Mouse (Mus musculus) MEL (cell line): ENCODE results near the gene Tuba3b. TPM values are rescaled to one million over a fixed set of nuclear protein-coding genes. Genes with fewer than 3 reads are reported as not detected.

Source experiments
- DNase-seq: peaks from one replicate; pipeline ENCODE4 v3.0.0; 2011; ENCODE audit warnings: low read depth, low spot score
- H3K27ac ChIP-seq: 2 replicates; pipeline ENCODE4 v1.5.1; 2012; ENCODE audit warnings: low read depth, mild to moderate bottlenecking, control low read depth, low read length, moderate library complexity; ENCODE audit not compliant: control insufficient read depth
- H3K27me3 ChIP-seq, 2 experiments: fragments of 150-350 bp in 1 of 2; sonication (generic) in 1 of 2; 2 replicates each; pipeline ENCODE4 v1.6.1; 2012; ENCODE audit warnings: low read length in 2 of 2, mild to moderate bottlenecking in 2 of 2, improper control_type of control experiment in 1 of 2, moderate library complexity in 1 of 2; ENCODE audit not compliant: insufficient read depth in 2 of 2, control insufficient read depth in 1 of 2
- H3K36me3 ChIP-seq, 2 experiments: 2 replicates each; pipeline ENCODE4 v1.6.1; 2012 to 2014; ENCODE audit warnings: low read length in 2 of 2, improper control_type of control experiment in 1 of 2, inconsistent platforms in 1 of 2, mild to moderate bottlenecking in 1 of 2; ENCODE audit not compliant: insufficient read depth in 2 of 2, control insufficient read depth in 1 of 2
- H3K4me1 ChIP-seq, 2 experiments: fragments of 150-350 bp in 1 of 2; sonication (generic) in 1 of 2; 2 replicates each; pipeline ENCODE4 v1.6.1; 2012; ENCODE audit warnings: low read length in 2 of 2, improper control_type of control experiment in 1 of 2, mild to moderate bottlenecking in 1 of 2; ENCODE audit not compliant: insufficient read depth in 2 of 2, control insufficient read depth in 1 of 2
- H3K4me3 ChIP-seq, 2 experiments: fragments of 150-350 bp in 1 of 2; sonication (generic) in 1 of 2; 2 replicates each; pipeline ENCODE4 v1.5.1; 2012; ENCODE audit warnings: low read depth in 2 of 2, low read length in 2 of 2, mild to moderate bottlenecking in 2 of 2, moderate library complexity in 2 of 2, control low read depth in 1 of 2, improper control_type of control experiment in 1 of 2; ENCODE audit not compliant: control insufficient read depth in 1 of 2, insufficient read depth in 1 of 2
- H3K79me2 ChIP-seq: 2 replicates; pipeline ENCODE4 v1.6.1; 2012; ENCODE audit warnings: mild to moderate bottlenecking, low read length, moderate library complexity; ENCODE audit not compliant: control insufficient read depth, poor library complexity, insufficient read depth
- H3K9ac ChIP-seq: 2 replicates; pipeline ENCODE4 v1.6.1; 2012; ENCODE audit warnings: low read depth, mild to moderate bottlenecking, control low read depth, low read length, moderate library complexity; ENCODE audit not compliant: control insufficient read depth, poor library complexity, severe bottlenecking
- H3K9me3 ChIP-seq: fragments of 150-350 bp; sonication (generic); replicated peaks from 2 replicates; pipeline ENCODE4 v1.6.1; 2012; ENCODE audit warnings: mild to moderate bottlenecking, low read length, improper control_type of control experiment, moderate library complexity; ENCODE audit not compliant: insufficient read depth
- BHLHE40 ChIP-seq: IDR thresholded peaks from 2 replicates; pipeline ENCODE4 v1.6.1; 2012; ENCODE audit warnings: low read depth, mild to moderate bottlenecking, inconsistent platforms, low read length, improper control_type of control experiment, borderline replicate concordance
- CHD1 ChIP-seq: IDR thresholded peaks from 2 replicates; pipeline ENCODE4 v1.6.1; 2012; ENCODE audit warnings: low read depth, mild to moderate bottlenecking, inconsistent platforms, low read length, improper control_type of control experiment
- CTCF ChIP-seq, 3 experiments: IDR thresholded peaks in 2 of 3; conservative IDR thresholded peaks in 1 of 3; 2 replicates each; pipeline ENCODE4 v1.5.1; 2011 to 2012; ENCODE audit warnings: low read length in 3 of 3, low read depth in 2 of 3, mild to moderate bottlenecking in 2 of 3, improper control_type of control experiment in 1 of 3, inconsistent platforms in 1 of 3, mixed read lengths in 1 of 3, moderate library complexity in 1 of 3; ENCODE audit not compliant: control insufficient read depth in 1 of 3, insufficient read depth in 1 of 3, poor library complexity in 1 of 3, severe bottlenecking in 1 of 3
- ETS1 ChIP-seq: IDR thresholded peaks from 2 replicates; pipeline ENCODE4 v1.6.1; 2012; ENCODE audit warnings: low read depth, mild to moderate bottlenecking, inconsistent platforms, low read length, improper control_type of control experiment, moderate library complexity
- GABPA ChIP-seq: IDR thresholded peaks from 2 replicates; pipeline ENCODE4 v1.6.1; 2012; ENCODE audit warnings: low read depth, mild to moderate bottlenecking, inconsistent platforms, low read length, improper control_type of control experiment, moderate library complexity
- JUND ChIP-seq: IDR thresholded peaks from 2 replicates; pipeline ENCODE4 v1.6.1; 2011; ENCODE audit warnings: low read depth, mild to moderate bottlenecking, improper control_type of control experiment, low read length
- KAT2A ChIP-seq: conservative IDR thresholded peaks from 2 replicates; pipeline ENCODE4 v1.6.1; 2012; ENCODE audit warnings: low read depth, low read length, improper control_type of control experiment, inconsistent platforms
- MAX ChIP-seq: IDR thresholded peaks from 2 replicates; pipeline ENCODE4 v1.6.1; 2011; ENCODE audit warnings: low read length, improper control_type of control experiment
- MAZ ChIP-seq: IDR thresholded peaks from 2 replicates; pipeline ENCODE4 v1.6.1; 2012; ENCODE audit warnings: low read depth, mild to moderate bottlenecking, inconsistent platforms, low read length, improper control_type of control experiment
- MEF2A ChIP-seq: IDR thresholded peaks from 2 replicates; pipeline ENCODE4 v1.6.1; 2014; ENCODE audit warnings: low read depth, mild to moderate bottlenecking, inconsistent platforms, low read length, improper control_type of control experiment; ENCODE audit not compliant: poor library complexity, insufficient replicate concordance, severe bottlenecking; ENCODE audit errors: extremely low read depth
- MXI1 ChIP-seq: IDR thresholded peaks from 2 replicates; pipeline ENCODE4 v1.6.1; 2011; ENCODE audit warnings: mild to moderate bottlenecking, low read depth, low read length, improper control_type of control experiment
- MYB ChIP-seq: IDR thresholded peaks from 2 replicates; pipeline ENCODE4 v1.6.1; 2011; ENCODE audit warnings: mild to moderate bottlenecking, low read depth, low read length, improper control_type of control experiment
- NRF1 ChIP-seq: IDR thresholded peaks from 2 replicates; pipeline ENCODE4 v1.6.1; 2014; ENCODE audit warnings: low read depth, mild to moderate bottlenecking, inconsistent platforms, low read length, improper control_type of control experiment, moderate library complexity; ENCODE audit not compliant: poor library complexity, insufficient read depth, severe bottlenecking
- POLR2AphosphoS5 ChIP-seq: IDR thresholded peaks from 2 replicates; pipeline ENCODE4 v1.6.1; 2012; ENCODE audit warnings: low read depth, borderline replicate concordance, mild to moderate bottlenecking, inconsistent platforms, low read length, moderate library complexity, mixed read lengths
- RAD21 ChIP-seq: IDR thresholded peaks from 2 replicates; pipeline ENCODE4 v1.6.1; 2011; ENCODE audit warnings: mild to moderate bottlenecking, low read depth, low read length, improper control_type of control experiment
- RCOR1 ChIP-seq: IDR thresholded peaks from 2 replicates; pipeline ENCODE4 v1.6.1; 2012; ENCODE audit warnings: low read depth, mild to moderate bottlenecking, inconsistent platforms, low read length, improper control_type of control experiment
- SIN3A ChIP-seq: IDR thresholded peaks from 2 replicates; pipeline ENCODE4 v1.6.1; 2012; ENCODE audit warnings: low read length, improper control_type of control experiment, inconsistent platforms
- SMC3 ChIP-seq: IDR thresholded peaks from 2 replicates; pipeline ENCODE4 v1.6.1; 2011; ENCODE audit warnings: low read depth, low read length, improper control_type of control experiment
- TAL1 ChIP-seq: IDR thresholded peaks from 2 replicates; pipeline ENCODE4 v1.6.1; 2012; ENCODE audit warnings: mild to moderate bottlenecking, inconsistent platforms, low read length, moderate library complexity, mixed read lengths
- TBP ChIP-seq: IDR thresholded peaks from 2 replicates; pipeline ENCODE4 v1.8.0; 2011; ENCODE audit warnings: low read depth, low read length, improper control_type of control experiment
- ZC3H11A ChIP-seq: IDR thresholded peaks from 2 replicates; pipeline ENCODE4 v1.6.1; 2012; ENCODE audit warnings: low read depth, mild to moderate bottlenecking, inconsistent platforms, low read length, improper control_type of control experiment
- ZKSCAN1 ChIP-seq: IDR thresholded peaks from 2 replicates; pipeline ENCODE4 v1.6.1; 2012; ENCODE audit warnings: low read depth, mild to moderate bottlenecking, inconsistent platforms, low read length, improper control_type of control experiment, moderate library complexity
- ZMIZ1 ChIP-seq: IDR thresholded peaks from 2 replicates; pipeline ENCODE4 v1.6.1; 2012; ENCODE audit warnings: low read depth, mild to moderate bottlenecking, inconsistent platforms, low read length, improper control_type of control experiment, moderate library complexity
- ZNF384 ChIP-seq: IDR thresholded peaks from 2 replicates; pipeline ENCODE4 v1.6.1; 2012; ENCODE audit warnings: low read depth, mild to moderate bottlenecking, inconsistent platforms, low read length, improper control_type of control experiment
- polyA plus RNA-seq, 2 experiments: library from polyadenylated mRNA; stranded (reverse) in 1 of 2; unstranded in 1 of 2; fragments of >175 nt in 1 of 2; fragments of >200 nt in 1 of 2; gene quantifications; 2 replicates each; pipeline versions ENCODE4 v1.2.1 to v1.2.4; 2012; ENCODE audit warnings: low replicate concordance in 2 of 2, low read depth in 1 of 2; ENCODE audit not compliant: insufficient read length in 2 of 2, insufficient read depth in 1 of 2, missing spikeins in 1 of 2
- total RNA-seq: library from RNA; depleted of rRNA; stranded (reverse); fragments of 300-350 nt; gene quantifications from 2 replicates; pipeline ENCODE4 v1.2.3, GENCODE M21; 2012

Tuba3b gene
- total and polyA plus RNA-seq, 3 experiments, result 0.06 to 0.23 TPM; not detected in 1

DNA sequence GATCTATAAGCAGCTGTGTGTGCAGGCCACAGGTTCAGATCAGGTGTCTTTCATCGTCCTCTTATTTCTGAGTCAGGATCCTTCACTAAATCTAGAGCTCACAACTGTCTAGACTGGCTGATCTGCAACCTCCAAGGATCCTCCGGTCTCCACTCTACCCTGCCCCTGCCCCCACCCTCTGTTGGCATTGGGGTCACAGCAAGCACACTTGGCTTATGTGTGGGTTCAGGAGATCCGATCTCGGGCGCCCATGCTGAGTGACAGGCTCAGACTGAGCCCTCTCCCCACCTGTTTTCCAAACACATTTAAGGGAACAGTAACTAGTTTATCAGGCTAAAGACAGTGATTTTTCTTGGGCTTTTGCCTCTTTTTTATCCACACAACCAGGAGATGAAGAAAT is 38.1 kb downstream of the Tuba3b start:
- no peaks in the 10 kb centered on the region for H3K4me1 ChIP-seq
- no peaks in the 10 kb centered on the region for H3K36me3 ChIP-seq
- no peak for DNase-seq
- no peak overlapping the region for H3K27ac ChIP-seq
- no peak overlapping the region for H3K4me3 ChIP-seq
- no peaks in the 10 kb centered on the region for H3K79me2 ChIP-seq
- no peaks in the 10 kb centered on the region for H3K9me3 ChIP-seq
- no peak overlapping the region for H3K9ac ChIP-seq
- TF ChIP-seq CTCF (IDR thresholded peaks at IDR 0.05 in 2 of 3, conservative IDR thresholded peaks at IDR 0.05 in 1 of 3; ENCODE audit: control insufficient read depth in 1 of 3, insufficient read depth in 1 of 3, low read depth in 2 of 3, low read length in 3 of 3, poor library complexity in 1 of 3, severe bottlenecking in 1 of 3), result no peak
- TF ChIP-seq TBP, result no peak
- no peaks in the 10 kb centered on the region for H3K27me3 ChIP-seq

DNA sequence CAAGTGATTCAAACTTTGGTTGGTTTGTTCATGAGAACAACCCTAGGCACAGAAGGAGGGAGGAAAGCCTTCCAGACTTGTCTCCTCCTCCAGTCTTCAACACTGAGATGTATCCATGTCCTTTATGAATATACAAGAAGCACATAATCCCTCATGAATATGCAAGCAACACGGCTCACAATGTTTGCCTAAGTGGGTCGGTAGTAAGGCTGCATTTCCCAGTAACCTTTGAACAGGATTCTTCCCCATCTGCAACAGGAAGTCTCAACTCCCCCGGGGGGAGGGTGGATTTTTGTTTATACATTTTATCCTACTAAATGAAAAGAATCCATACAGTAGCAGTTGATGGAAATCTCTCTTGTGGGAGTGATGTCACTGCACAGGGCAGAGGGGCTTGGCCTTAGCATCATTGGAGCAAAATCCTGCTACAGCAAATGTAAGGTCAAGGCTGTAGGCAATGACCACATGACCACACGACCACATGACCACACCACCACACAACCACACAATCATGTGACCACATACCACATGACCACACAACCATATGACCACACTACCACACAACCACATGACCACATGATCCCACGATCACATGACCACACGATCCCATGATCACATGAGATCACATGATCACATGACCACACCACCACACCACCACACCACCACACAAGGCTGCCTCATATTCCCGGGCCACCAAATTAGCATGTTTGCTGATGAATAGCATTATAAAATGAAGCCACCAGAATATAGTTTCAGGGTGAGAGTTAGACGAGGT is 38.7 kb downstream of the Tuba3b start:
- no peaks in the 10 kb centered on the region for H3K79me2 ChIP-seq
- no peak overlapping the region for H3K27ac ChIP-seq
- no peaks in the 10 kb centered on the region for H3K4me1 ChIP-seq
- DNase-seq, result no peak
- H3K9me3 ChIP-seq, result no peaks in the 10 kb centered on the region
- no peaks in the 10 kb centered on the region for H3K27me3 ChIP-seq
- H3K9ac ChIP-seq, result no peak overlapping the region
- no peaks in the 10 kb centered on the region for H3K36me3 ChIP-seq
- no peak overlapping the region for H3K4me3 ChIP-seq
- TF ChIP-seq MEF2A, result no peak
- TF ChIP-seq KAT2A, result no peak
- TF ChIP-seq ETS1, result no peak
- TF ChIP-seq GABPA, result no peak
- TF ChIP-seq RAD21, result no peak
- no peak for TF ChIP-seq SIN3A
- TF ChIP-seq MAX, result no peak
- TF ChIP-seq MAZ, result no peak
- TF ChIP-seq BHLHE40, result no peak
- no peak for TF ChIP-seq POLR2AphosphoS5
- no peak for TF ChIP-seq TBP
- TF ChIP-seq ZNF384, result no peak
- no peak for TF ChIP-seq ZKSCAN1

DNA sequence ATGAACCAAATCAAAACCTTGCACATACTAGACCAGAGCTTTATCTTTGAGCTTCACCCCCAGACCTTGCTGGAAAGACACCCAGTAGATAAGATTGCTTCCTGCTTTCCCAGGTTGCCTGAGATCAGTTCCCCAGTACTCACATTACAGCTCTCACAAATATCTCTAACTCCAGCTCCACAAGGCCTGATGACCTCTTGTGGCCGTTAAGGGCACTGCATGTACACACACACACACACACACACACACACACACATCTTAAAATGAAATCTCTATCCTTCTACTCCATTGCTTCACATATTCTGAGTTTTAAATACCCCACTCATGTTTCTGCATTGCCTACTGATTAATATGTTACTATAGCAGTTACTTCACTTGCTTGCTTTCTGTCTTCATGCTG is 40.1 kb downstream of the Tuba3b start:
- no peak overlapping the region for H3K4me3 ChIP-seq
- DNase-seq, result peak; percentile 11
- no peaks in the 10 kb centered on the region for H3K36me3 ChIP-seq
- no peak overlapping the region for H3K27ac ChIP-seq
- H3K79me2 ChIP-seq, result no peaks in the 10 kb centered on the region
- no peaks in the 10 kb centered on the region for H3K27me3 ChIP-seq
- TF ChIP-seq MYB, result no peak
- TF ChIP-seq MXI1, result no peak
- no peak for TF ChIP-seq BHLHE40
- TF ChIP-seq MAZ, result no peak
- TF ChIP-seq ZMIZ1, result no peak
- TF ChIP-seq SIN3A, result no peak
- no peak for TF ChIP-seq RCOR1
- TF ChIP-seq CHD1, result no peak
- TF ChIP-seq NRF1, result no peak
- TF ChIP-seq SMC3, result peak; percentile 26; the same call in 1 of the 2 replicates
- no peak for TF ChIP-seq MAX
- TF ChIP-seq ZC3H11A, result no peak
- no peak for TF ChIP-seq JUND
- TF ChIP-seq RAD21, result no peak; the same call in none of the 2 replicates
- peak in 2 of 3 experiments; percentile 27 to 29; a peak in 3 of 6 replicates for TF ChIP-seq CTCF (IDR thresholded peaks at IDR 0.05 in 2 of 3, conservative IDR thresholded peaks at IDR 0.05 in 1 of 3; ENCODE audit: control insufficient read depth in 1 of 3, insufficient read depth in 1 of 3, low read depth in 2 of 3, low read length in 3 of 3, poor library complexity in 1 of 3, severe bottlenecking in 1 of 3)
- TF ChIP-seq TAL1, result no peak
- no peak for TF ChIP-seq MEF2A
- no peaks in the 10 kb centered on the region for H3K4me1 ChIP-seq
- no peaks in the 10 kb centered on the region for H3K9me3 ChIP-seq
- no peak overlapping the region for H3K9ac ChIP-seq
